Mouse (Mus musculus) midbrain, embryonic 11.5 days (tissue): Measurements from ENCODE around the gene Fam229b. TPM values are rescaled to one million over a fixed set of nuclear protein-coding genes. Genes with fewer than 3 reads are reported as not detected.

Experiments used
- ATAC-seq: fragments of 200-750 bp; cut with Nextera tagmentation; 2 replicates; pipeline ENCODE4 v1.8.0; 2017; ENCODE audit warnings: moderate TSS enrichment, moderate library complexity; ENCODE audit not compliant: low FRiP score
- DNase-seq: peaks from one replicate; pipeline ENCODE4 v3.0.0; 2015; ENCODE audit warnings: low spot score; ENCODE audit errors: missing footprints
- H3K27ac ChIP-seq: fragments of 300-500 bp; sonication (generic); 2 replicates; pipeline ENCODE4 v1.5.1; 2014; ENCODE audit warnings: low read depth, low read length
- H3K27me3 ChIP-seq: fragments of 300-500 bp; sonication (generic); 2 replicates; pipeline ENCODE4 v1.6.1; 2014; ENCODE audit warnings: mild to moderate bottlenecking, low read length, moderate library complexity, mixed read lengths; ENCODE audit not compliant: control insufficient read depth, insufficient read depth
- H3K36me3 ChIP-seq: fragments of 300-500 bp; sonication (generic); 2 replicates; pipeline ENCODE4 v1.6.1; 2014; ENCODE audit warnings: mild to moderate bottlenecking, low read length, moderate library complexity, mixed read lengths; ENCODE audit not compliant: control insufficient read depth, insufficient read depth
- H3K4me1 ChIP-seq: fragments of 300-500 bp; sonication (generic); 2 replicates; pipeline ENCODE4 v1.6.1; 2014; ENCODE audit warnings: low read length; ENCODE audit not compliant: control insufficient read depth, insufficient read depth
- H3K4me2 ChIP-seq: fragments of 300-500 bp; sonication (generic); 2 replicates; pipeline ENCODE4 v1.6.1; 2014; ENCODE audit warnings: mild to moderate bottlenecking, moderate library complexity
- H3K4me3 ChIP-seq: fragments of 300-500 bp; sonication (generic); 2 replicates; pipeline ENCODE4 v1.5.1; 2014; ENCODE audit warnings: low read depth, low read length
- H3K9ac ChIP-seq: fragments of 300-500 bp; sonication (generic); 2 replicates; pipeline ENCODE4 v1.6.1; 2014; ENCODE audit warnings: low read length
- H3K9me3 ChIP-seq: fragments of 300-500 bp; sonication (generic); 2 replicates; pipeline ENCODE4 v1.6.1; 2016; ENCODE audit warnings: low read length; ENCODE audit not compliant: control insufficient read depth
- WGBS: fragments of 180-500 bp; shearing (Covaris S2); extraction: QIAGEN DNeasy Blood & Tissue Kit; methylation state at CpG from one replicate; pipeline ENCODE4 v1.1.7; 2014; 5-methylcytosine and 5-hydroxymethylcytosine counted together
- polyA plus RNA-seq: library from polyadenylated mRNA; unstranded; fragments of >200 nt; fragmentation: Nextera tagmentation; extraction: Ambion mirVana; gene quantifications from 2 replicates; pipeline ENCODE4 v1.2.1, GENCODE M21; 2014

The Fam229b gene
- polyA plus RNA-seq, 1 experiment from 2014 or later = 17.0 TPM

GRCm38 (mm10) chr10:39106413-39106812 is 27.3 kb downstream of the Fam229b start:
- 57% methylated on average over 3 of the region's 3 CpGs for WGBS
- Histone ChIP-seq H3K9ac (no peak overlapping the region), H3K36me3 (no peaks in the 10 kb centered on the region), H3K9me3 (no peaks in the 10 kb centered on the region), H3K27me3 (no peaks in the 10 kb centered on the region), H3K4me1 (no peaks in the 10 kb centered on the region), H3K4me2 (no peak overlapping the region), H3K4me3 (no peak overlapping the region), H3K27ac (no peak overlapping the region)
- no peak for DNase-seq
- no peak for ATAC-seq

- no peak overlapping the region for H3K9ac ChIP-seq
- no peak overlapping the region for H3K4me2 ChIP-seq
- WGBS = 94% methylated on average over 8 of the region's 8 CpGs
- H3K4me3 ChIP-seq = no peak overlapping the region
- H3K4me1 ChIP-seq = no peaks in the 10 kb centered on the region
- no peak for ATAC-seq
- H3K36me3 ChIP-seq = no peaks in the 10 kb centered on the region
- no peaks in the 10 kb centered on the region for H3K9me3 ChIP-seq
- H3K27me3 ChIP-seq = no peaks in the 10 kb centered on the region
- no peak overlapping the region for H3K27ac ChIP-seq
- DNase-seq = no peak
Observed at GRCm38 (mm10) chr10:39104803-39105449, 28.8 kb downstream of the Fam229b start.

- H3K27me3 ChIP-seq = no peaks in the 10 kb centered on the region
- ATAC-seq (no peak), DNase-seq (no peak)
- no peak overlapping the region for H3K27ac ChIP-seq
- no peaks in the 10 kb centered on the region for H3K9me3 ChIP-seq
- H3K9ac ChIP-seq = no peak overlapping the region
- no peak overlapping the region for H3K4me2 ChIP-seq
- H3K4me1 ChIP-seq = no peaks in the 10 kb centered on the region
- H3K36me3 ChIP-seq = no peaks in the 10 kb centered on the region
- no peak overlapping the region for H3K4me3 ChIP-seq
- WGBS = 95% methylated on average over 10 of the region's 10 CpGs
Observed at GRCm38 (mm10) chr10:39098746-39099145, 35.0 kb downstream of the Fam229b start.

- Histone ChIP-seq H3K4me1 (no peaks in the 10 kb centered on the region), H3K36me3 (no peaks in the 10 kb centered on the region), H3K4me3 (no peak overlapping the region), H3K27ac (no peak overlapping the region), H3K4me2 (no peak overlapping the region), H3K27me3 (no peaks in the 10 kb centered on the region), H3K9me3 (no peaks in the 10 kb centered on the region), H3K9ac (no peak overlapping the region)
- ATAC-seq (no peak), DNase-seq (no peak)
- WGBS = 88% methylated on average over 9 of the region's 9 CpGs
Observed at GRCm38 (mm10) chr10:39096981-39097380, 36.7 kb downstream of the Fam229b start.

GRCm38 (mm10) chr10:39072048-39072447 is 61.7 kb downstream of the Fam229b start:
- DNase-seq (no peak), ATAC-seq (no peak)
- H3K27me3 ChIP-seq = no peaks in the 10 kb centered on the region
- H3K9me3 ChIP-seq = no peaks in the 10 kb centered on the region
- no peaks in the 10 kb centered on the region for H3K36me3 ChIP-seq
- no peak overlapping the region for H3K9ac ChIP-seq
- no peak overlapping the region for H3K4me2 ChIP-seq
- no peak overlapping the region for H3K27ac ChIP-seq
- WGBS = 89% methylated on average over 4 of the region's 4 CpGs
- H3K4me3 ChIP-seq = no peak overlapping the region
- no peaks in the 10 kb centered on the region for H3K4me1 ChIP-seq

Other genes starting within 250 kb of the Fam229b start
- gene Lama4, start 168.4 kb downstream of the Fam229b start, polyA plus RNA-seq = 14.8 and 17.1 TPM in 2 replicates
- gene Tube1, start 62 bp upstream of the Fam229b start, polyA plus RNA-seq = 19.8 and 22.6 TPM in 2 replicates
- 0.20 and 0.29 TPM in 2 replicates for gene Ccn6, start 29.9 kb upstream of the Fam229b start, polyA plus RNA-seq
- 43.7 and 44.3 TPM in 2 replicates for gene Fyn, start 234.9 kb upstream of the Fam229b start, polyA plus RNA-seq